Comparison of ENCODE assay signal across 7 mouse cellular contexts in the genomic region with DNA sequence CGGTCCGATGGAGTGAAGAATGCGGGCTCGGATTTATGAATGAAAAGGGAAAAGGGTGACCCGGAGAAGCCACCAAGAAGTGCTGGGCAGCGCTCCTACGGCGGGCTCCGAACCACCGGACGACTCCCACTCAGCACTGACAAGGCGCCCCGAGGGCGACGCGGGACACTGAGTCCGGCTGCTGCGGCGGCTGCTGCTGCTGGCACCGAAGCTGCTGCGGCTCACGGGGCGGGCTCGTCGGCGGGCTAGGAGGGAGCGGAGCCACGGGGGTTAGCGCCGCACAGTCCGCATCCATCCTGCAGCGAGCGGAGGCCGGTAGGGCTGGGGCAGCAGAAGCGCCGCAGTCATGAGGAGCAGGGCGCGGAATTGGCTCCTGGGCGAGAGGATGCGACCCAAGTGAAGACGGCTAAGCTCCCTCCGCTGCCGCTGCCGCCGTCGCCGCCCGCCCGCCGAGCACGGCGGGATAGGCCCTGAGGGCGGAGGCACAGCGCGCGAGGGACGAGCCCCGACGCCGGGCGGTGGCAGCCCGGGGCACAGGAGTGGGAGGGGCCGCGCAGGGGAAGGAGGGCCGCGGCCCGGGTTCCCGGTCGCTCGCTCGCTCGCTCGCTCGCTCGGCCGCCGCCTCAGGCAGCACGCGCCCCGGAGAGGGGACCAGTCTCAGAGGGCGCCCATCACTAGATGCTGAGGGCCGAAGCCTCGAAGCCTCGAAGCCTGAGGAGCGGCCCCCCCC. TPM values are rescaled to one million over a fixed set of nuclear protein-coding genes. Genes with fewer than 3 reads are reported as not detected.
DNase-seq lines count a peak whose midpoint lies in the region; ATAC-seq and TF ChIP-seq lines count a peak whose summit lies in the region.

No protein-coding gene starts in this region.

- intact Hi-C loops in gastrocnemius, postnatal 14 days (cut with DNase I; ENCODE audit: low total_unique reads) = loop anchor here (10.0 kb wide), 1 partner anchor 157 kb away; no protein-coding TSS in a partner anchor

- H3K4me3 ChIP-seq in cortical plate, adult 2 months (ENCODE audit: insufficient read depth, low read length) = peak overlapping the region; percentile 83
- peak overlapping the region; percentile 71 for H3K4me3 ChIP-seq in intestine, postnatal 0 days (ENCODE audit: low read depth, low read length)
- peak overlapping the region; percentile 95 for H3K4me3 ChIP-seq in limb, embryonic 10.5 days
- H3K4me3 ChIP-seq in midbrain, embryonic 11.5 days (ENCODE audit: low read depth, low read length) = peak overlapping the region; percentile 84

- peak; percentile 22 for DNase-seq in WW6 (ENCODE audit: low read depth, low spot score)
- peak; percentile 77 for DNase-seq in gastrocnemius, postnatal 14 days
- DNase-seq in limb, embryonic 10.5 days (ENCODE audit: low spot score) = peak; percentile 84
- DNase-seq in midbrain, embryonic 11.5 days (ENCODE audit: low spot score, missing footprints) = peak; percentile 95
- peak; percentile 79 for DNase-seq in spleen, adult 12 weeks (ENCODE audit: low spot score)

- WGBS in intestine, postnatal 0 days = 0% methylated on average over 56 of the region's 85 CpGs
- under 1% methylated on average over 83 of the region's 85 CpGs for WGBS in limb, embryonic 10.5 days
- under 1% methylated on average over 77 of the region's 85 CpGs for WGBS in midbrain, embryonic 11.5 days

- no peak for TF ChIP-seq CTCF in cortical plate, adult 2 months (IDR thresholded peaks at IDR 0.05; ENCODE audit: extremely low read depth, insufficient read depth, low read length)
- no peak for TF ChIP-seq CTCF in intestine, postnatal 0 days (IDR thresholded peaks at IDR 0.05; ENCODE audit: low read depth)

- no peaks in the 10 kb centered on the region for H3K36me3 ChIP-seq in intestine, postnatal 0 days (ENCODE audit: control insufficient read depth, insufficient read depth)
- peaks cover 19% of the 10 kb centered on the region for H3K36me3 ChIP-seq in limb, embryonic 10.5 days
- no peaks in the 10 kb centered on the region for H3K36me3 ChIP-seq in midbrain, embryonic 11.5 days (ENCODE audit: control insufficient read depth, insufficient read depth, low read length)

- H3K27ac ChIP-seq in cortical plate, adult 2 months (ENCODE audit: insufficient read depth, low read length) = peak overlapping the region; percentile 66; the same call in 1 of the 2 replicates
- H3K27ac ChIP-seq in intestine, postnatal 0 days (ENCODE audit: low read depth, low read length) = peak overlapping the region; percentile 97
- peak overlapping the region; percentile 95 for H3K27ac ChIP-seq in limb, embryonic 10.5 days
- peak overlapping the region; percentile 96 for H3K27ac ChIP-seq in midbrain, embryonic 11.5 days (ENCODE audit: low read depth, low read length)

- TF ChIP-seq POLR2A in cortical plate, adult 2 months (IDR thresholded peaks at IDR 0.05; ENCODE audit: extremely low read depth, insufficient read depth, low read length) = no peak

- no peaks in the 10 kb centered on the region for H3K27me3 ChIP-seq in intestine, postnatal 0 days (replicated peaks; ENCODE audit: control insufficient read depth, insufficient read depth, low read length)
- H3K27me3 ChIP-seq in limb, embryonic 10.5 days (ENCODE audit: low read depth, poor library complexity, severe bottlenecking) = no peaks in the 10 kb centered on the region
- H3K27me3 ChIP-seq in midbrain, embryonic 11.5 days (ENCODE audit: control insufficient read depth, insufficient read depth, low read length) = no peaks in the 10 kb centered on the region

- H3K9me3 ChIP-seq in intestine, postnatal 0 days (ENCODE audit: control insufficient read depth) = no peaks in the 10 kb centered on the region
- H3K9me3 ChIP-seq in limb, embryonic 10.5 days (replicated peaks) = no peaks in the 10 kb centered on the region
- H3K9me3 ChIP-seq in midbrain, embryonic 11.5 days (ENCODE audit: control insufficient read depth, low read length) = no peaks in the 10 kb centered on the region

- H3K4me2 ChIP-seq in intestine, postnatal 0 days (replicated peaks; ENCODE audit: low read depth) = peak overlapping the region; percentile 93
- peak overlapping the region; percentile 88 for H3K4me2 ChIP-seq in midbrain, embryonic 11.5 days

- H3K9ac ChIP-seq in intestine, postnatal 0 days (ENCODE audit: low read depth, low read length) = peak overlapping the region; percentile 74
- H3K9ac ChIP-seq in midbrain, embryonic 11.5 days (ENCODE audit: low read length) = peak overlapping the region; percentile 81

- 0 out of 2 replicates have a peak, but pooled peaks cover 1% of the 10 kb centered on the region for H3K4me1 ChIP-seq in cortical plate, adult 2 months (ENCODE audit: control insufficient read depth, insufficient read depth, low read length)
- H3K4me1 ChIP-seq in intestine, postnatal 0 days (replicated peaks; ENCODE audit: control insufficient read depth, insufficient read depth, low read length) = 0 out of 2 replicates have a peak, but pooled peaks cover 4% of the 10 kb centered on the region
- H3K4me1 ChIP-seq in limb, embryonic 10.5 days = peaks cover 16% of the 10 kb centered on the region
- peaks cover 16% of the 10 kb centered on the region for H3K4me1 ChIP-seq in midbrain, embryonic 11.5 days (ENCODE audit: control insufficient read depth, insufficient read depth, low read length)

- ATAC-seq in intestine, postnatal 0 days = peak; percentile 75
- peak; percentile 74 for ATAC-seq in midbrain, embryonic 11.5 days (ENCODE audit: low FRiP score)

RNA-seq across cellular contexts. Expression of gene Wnk1, which starts 0.7 kb away (rescaled TPM):
- polyA plus RNA-seq in cortical plate, adult 2 months (2012; rRNA removed) = 206 and 212 TPM in 2 replicates
- total RNA-seq in gastrocnemius, postnatal 14 days (2021) = 100 to 1,000 TPM; 271 TPM
- polyA plus RNA-seq in intestine, postnatal 0 days (2015; fragmentation: Nextera tagmentation; extraction: Ambion mirVana) = 36.9 and 40.6 TPM in 2 replicates
- 40.5 and 43.9 TPM in 2 replicates for polyA plus RNA-seq in limb, embryonic 10.5 days (2016; fragmentation: Nextera tagmentation; extraction: Ambion mirVana)
- 59.3 and 61.0 TPM in 2 replicates for polyA plus RNA-seq in midbrain, embryonic 11.5 days (2014; fragmentation: Nextera tagmentation; extraction: Ambion mirVana)

RNA-seq across cellular contexts. Expression of gene Ninj2, which starts 55.3 kb away (rescaled TPM):
- 6.9 and 7.0 TPM in 2 replicates for polyA plus RNA-seq in cortical plate, adult 2 months (2012; rRNA removed)
- not detected for total RNA-seq in gastrocnemius, postnatal 14 days (2021)
- not detected in 2 replicates for polyA plus RNA-seq in intestine, postnatal 0 days (2015; fragmentation: Nextera tagmentation; extraction: Ambion mirVana)
- 0.31 TPM in 1 of 2 replicates, not detected in the other for polyA plus RNA-seq in limb, embryonic 10.5 days (2016; fragmentation: Nextera tagmentation; extraction: Ambion mirVana)
- polyA plus RNA-seq in midbrain, embryonic 11.5 days (2014; fragmentation: Nextera tagmentation; extraction: Ambion mirVana) = not detected in 2 replicates

Comparison
In these comparisons a context has a peak if more than half of its experiments do, and no peak if none do; other contexts are left out.
1. Peak in every context shown above with its lines: DNase-seq, ATAC-seq, H3K4me3 ChIP-seq and H3K27ac ChIP-seq.
2. DNase-seq: peak in every context shown above with its lines; median percentile 95 in midbrain, embryonic 11.5 days; 84 in limb, embryonic 10.5 days; 79 in spleen, adult 12 weeks; 77 in gastrocnemius, postnatal 14 days; 22 in WW6.